Mouse (Mus musculus) stomach, postnatal 0 days (tissue): ENCODE measurements around the gene Mpl.
A peak's percentile ranks its signal among the peaks of the same experiment; 100 is the strongest.

Source experiments
- CTCF ChIP-seq: IDR thresholded peaks from 2 replicates; pipeline ENCODE4 v1.5.1; 2016; ENCODE audit warnings: antibody characterized with exemption, low read depth, mild to moderate bottlenecking, moderate library complexity
- EP300 ChIP-seq: optimal IDR thresholded peaks from 2 replicates; pipeline ENCODE3; 2016; ENCODE audit warnings: antibody characterized with exemption

- TF ChIP-seq EP300 (peak; percentile 40), CTCF (no peak)
Measured at GRCm38 (mm10) chr4:118410871-118411270, 46.4 kb downstream of the Mpl start.
